Mouse (Mus musculus): ENCODE data around the gene Tm6sf2.
"Not testable (repeated sequence)": the region's sequence is repeated elsewhere in the genome, so short reads cannot be mapped to it uniquely, and the experiment has no call there.

Gene Tm6sf2

GRCm38 (mm10) chr8:70072441-70073069 is at the start of gene Tm6sf2:
TSS of gene Tm6sf2 (plus strand) at chr8:70072924.
- peak; percentile 59 for DNase-seq (ENCODE audit: low read depth)

- no peak for DNase-seq (ENCODE audit: low read depth)
Measured at GRCm38 (mm10) chr8:70023596-70023995, 49.1 kb upstream of the Tm6sf2 start.

- no peak for DNase-seq (ENCODE audit: low read depth)
Measured at GRCm38 (mm10) chr8:70026151-70026550, 46.6 kb upstream of the Tm6sf2 start.

GRCm38 (mm10) chr8:70030255-70030654 is 42.5 kb upstream of the Tm6sf2 start:
- no peak for DNase-seq (ENCODE audit: low read depth)

- no peak for DNase-seq (ENCODE audit: low read depth)
Measured at GRCm38 (mm10) chr8:70037994-70038393, 34.7 kb upstream of the Tm6sf2 start.

- no peak for DNase-seq (ENCODE audit: low read depth)
Measured at GRCm38 (mm10) chr8:70041885-70042546, 30.7 kb upstream of the Tm6sf2 start.

- peak; percentile 99 for DNase-seq (ENCODE audit: low read depth)
Measured at GRCm38 (mm10) chr8:70042583-70043455, 29.9 kb upstream of the Tm6sf2 start, which contains the start of the genes Mau2 and Sugp1. TSS of gene Mau2 (minus strand) at chr8:70042734. TSS of gene Sugp1 (plus strand) at chr8:70042813.

- no peak for DNase-seq (ENCODE audit: low read depth)
Measured at GRCm38 (mm10) chr8:70043996-70044395, 28.7 kb upstream of the Tm6sf2 start.

- no peak for DNase-seq (ENCODE audit: low read depth)
Measured at GRCm38 (mm10) chr8:70049662-70050061, 23.1 kb upstream of the Tm6sf2 start.

GRCm38 (mm10) chr8:70050434-70050833 is 22.3 kb upstream of the Tm6sf2 start:
- not testable (repeated sequence) for DNase-seq (ENCODE audit: low read depth)

- DNase-seq (ENCODE audit: low read depth) = no peak
Measured at GRCm38 (mm10) chr8:70057721-70058120, 15.0 kb upstream of the Tm6sf2 start.

GRCm38 (mm10) chr8:70071836-70072440 is 786 bp upstream of the Tm6sf2 start:
- DNase-seq (ENCODE audit: low read depth) = no peak

GRCm38 (mm10) chr8:70073120-70073519 is 396 bp downstream of the Tm6sf2 start:
- DNase-seq (ENCODE audit: low read depth) = peak; percentile 10

- no peak for DNase-seq (ENCODE audit: low read depth)
Measured at GRCm38 (mm10) chr8:70073682-70074081, 958 bp downstream of the Tm6sf2 start.

- DNase-seq (ENCODE audit: low read depth) = no peak
Measured at GRCm38 (mm10) chr8:70081976-70082375, 9.3 kb downstream of the Tm6sf2 start.

GRCm38 (mm10) chr8:70083285-70083684 is 10.6 kb downstream of the Tm6sf2 start, which contains the start of gene Hapln4:
TSS of gene Hapln4 (plus strand) at chr8:70083457.
- peak; percentile 31 for DNase-seq (ENCODE audit: low read depth)

- peak; percentile 19 for DNase-seq (ENCODE audit: low read depth)
Measured at GRCm38 (mm10) chr8:70084191-70085065, 11.7 kb downstream of the Tm6sf2 start.

- no peak for DNase-seq (ENCODE audit: low read depth)
Measured at GRCm38 (mm10) chr8:70086151-70086550, 13.4 kb downstream of the Tm6sf2 start.

GRCm38 (mm10) chr8:70087237-70087636 is 14.5 kb downstream of the Tm6sf2 start:
- DNase-seq (ENCODE audit: low read depth) = no peak

GRCm38 (mm10) chr8:70087836-70088650 is 15.3 kb downstream of the Tm6sf2 start:
- DNase-seq (ENCODE audit: low read depth) = no peak
